Mouse (Mus musculus) Patski (cell line): Measurements from ENCODE around the gene Mta3. TPM values are rescaled to one million over a fixed set of nuclear protein-coding genes. Genes with fewer than 3 reads are reported as not detected.

Source experiments
- ATAC-seq: fragments of 100-300 bp; one replicate; pipeline ENCODE4 v1.8.0; 2021
- CTCF ChIA-PET: fragments of 350-600 bp; sonication (Branson Sonifier 250); formaldehyde crosslinking; loops from one replicate; lab custom pipeline; 2022; ENCODE audit warnings: inconsistent platforms; lab: Charles Lee
- POLR2A ChIA-PET: fragments of 350-600 bp; sonication (Branson Sonifier 250); formaldehyde crosslinking; loops from one replicate; lab custom pipeline; 2022; ENCODE audit warnings: antibody characterized with exemption, inconsistent platforms; lab: Charles Lee
- DNase-seq: peaks from one replicate; pipeline ENCODE4 v3.0.0-alpha.2; 2011; ENCODE audit warnings: low read depth, low spot score
- H3K27me3 ChIP-seq: fragments of 371-371 bp; one replicate; pipeline ENCODE4 v1.5.1; 2021
- CTCF ChIP-seq: fragments of 100-300 bp; IDR thresholded peaks from one replicate; pipeline ENCODE4 v1.5.1; 2021
- in situ Hi-C: fragments of 300-500 bp; cut with MboI; formaldehyde crosslinking; loops from 3 replicates; pipeline ENCODE4 v1.11.1; 2018; ENCODE audit warnings: low pct_unique_long_range_greater_than_20kb, mixed read lengths
- polyA plus RNA-seq: library from polyadenylated mRNA; unstranded; gene quantifications from one replicate; pipeline ENCODE4 v1.2.3, GENCODE M21; 2021

The Mta3 gene
- polyA plus RNA-seq, result 50.7 TPM

DNA sequence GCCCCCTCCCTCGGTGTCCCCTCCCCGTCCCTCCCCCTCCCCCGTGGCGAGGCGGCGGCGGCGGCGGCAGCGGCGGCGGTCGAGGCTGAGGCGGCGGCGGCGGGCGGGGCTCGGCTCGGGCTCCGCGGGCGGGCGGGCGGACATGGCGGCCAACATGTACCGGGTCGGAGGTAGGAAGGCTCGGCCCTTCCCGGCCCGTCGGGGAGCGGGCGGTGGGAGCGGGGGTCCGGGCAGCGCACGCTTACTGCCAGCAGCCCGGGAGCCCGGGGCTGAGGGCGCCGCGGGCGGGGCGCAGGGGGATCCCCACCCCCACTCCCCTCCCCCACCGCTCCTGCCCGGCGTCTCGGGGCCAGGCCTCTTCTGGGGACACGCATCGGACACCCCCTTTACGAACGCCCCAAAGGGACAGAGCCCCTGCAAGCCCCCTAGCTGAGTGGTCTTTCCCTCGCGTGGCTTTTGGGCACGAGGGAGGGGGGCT lies at the start of gene Mta3:
Gene Mta3 (plus strand): TSS at position 48 of the 478 bp plus-strand sequence.
- ATAC-seq (peak; percentile 51), DNase-seq (no peak)
- no peaks in the 10 kb centered on the region for H3K27me3 ChIP-seq
- ChIA-PET CTCF (no interaction called here), POLR2A (interaction anchor here (0.6 to 0.9 kb wide), 3 partner anchors 28 to 194 kb away, joined by 3 to 5 read pairs (median 3); no protein-coding TSS in a partner anchor)
- in situ Hi-C loops, result no loop called here
- no peak for TF ChIP-seq CTCF

DNA sequence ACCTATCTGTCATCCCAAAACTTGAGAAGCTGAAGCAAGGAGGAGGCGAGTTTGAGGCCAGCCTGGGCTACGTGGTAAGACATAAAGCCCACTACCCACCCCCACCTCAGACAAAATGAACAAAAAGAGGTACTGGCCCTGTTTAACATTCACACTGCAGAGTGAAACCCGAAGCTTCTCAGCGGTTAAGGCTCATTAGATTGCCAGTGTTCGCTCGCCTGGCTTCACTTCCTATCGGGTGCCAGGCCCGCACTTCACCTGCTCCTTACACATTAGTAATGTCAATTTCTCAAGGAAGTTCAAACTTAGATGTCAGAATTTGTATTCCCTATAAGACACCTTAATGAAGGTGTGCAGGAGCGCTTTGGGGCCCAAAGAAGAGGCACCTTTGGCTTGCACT lies 48.6 kb upstream of the Mta3 start:
- in situ Hi-C loops, result no loop called here
- no peak for ATAC-seq
- ChIA-PET CTCF (interaction anchor here (1.1 kb wide), 1 partner anchor 11 kb away, joined by 3 read pairs; no protein-coding TSS in a partner anchor), POLR2A (no interaction called here)
- no peak for DNase-seq
- H3K27me3 ChIP-seq, result no peaks in the 10 kb centered on the region
- TF ChIP-seq CTCF, result no peak

DNA sequence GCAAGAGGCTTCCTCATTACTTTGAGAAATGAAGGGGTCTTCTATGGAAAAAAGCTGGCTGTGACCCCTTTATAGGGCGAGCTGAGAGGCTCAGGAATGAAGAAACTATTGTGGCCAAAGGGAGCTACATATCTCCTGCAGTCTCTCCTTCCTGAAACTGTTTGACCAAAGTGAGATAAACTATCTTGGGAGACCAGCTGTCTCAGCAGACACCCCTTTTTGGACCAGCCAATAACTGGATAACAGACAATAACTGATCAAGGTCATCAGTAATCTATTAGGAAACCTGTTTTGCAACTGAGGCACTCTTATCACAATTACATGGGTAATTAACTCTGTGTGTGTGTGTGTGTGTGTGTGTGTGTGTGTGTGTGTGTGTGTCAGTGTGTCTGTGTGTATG lies 47.0 kb upstream of the Mta3 start:
- CTCF ChIA-PET, result no interaction called here
- TF ChIP-seq CTCF, result no peak
- DNase-seq (no peak), ATAC-seq (no peak)
- in situ Hi-C loops, result no loop called here
- no peaks in the 10 kb centered on the region for H3K27me3 ChIP-seq
- POLR2A ChIA-PET, result interaction anchor here (0.6 kb wide), 1 partner anchor 76 kb away, joined by 3 read pairs; no protein-coding TSS in a partner anchor

DNA sequence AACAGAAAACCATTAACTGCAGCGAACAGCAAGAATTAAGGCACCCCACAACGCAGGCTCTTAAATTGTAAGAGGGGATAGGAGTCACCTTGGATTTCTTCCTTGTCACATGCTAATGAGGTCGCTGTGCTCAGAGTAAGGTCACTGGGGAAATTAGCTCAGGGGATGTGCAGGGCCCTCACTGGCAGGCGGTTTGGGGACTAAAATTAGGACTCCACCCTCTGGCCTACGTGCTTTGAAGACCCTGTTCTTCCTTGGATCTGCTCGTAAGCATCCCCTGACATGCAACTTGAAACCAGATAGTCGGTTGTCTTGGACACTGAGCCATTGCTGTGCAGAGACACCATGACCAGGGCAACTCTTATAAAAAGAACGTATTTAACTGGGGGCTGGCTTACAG lies 41.2 kb upstream of the Mta3 start:
- in situ Hi-C loops, result no loop called here
- H3K27me3 ChIP-seq, result no peaks in the 10 kb centered on the region
- no peak for TF ChIP-seq CTCF
- ATAC-seq (no peak), DNase-seq (no peak)
- ChIA-PET CTCF (no interaction called here), POLR2A (no interaction called here)

DNA sequence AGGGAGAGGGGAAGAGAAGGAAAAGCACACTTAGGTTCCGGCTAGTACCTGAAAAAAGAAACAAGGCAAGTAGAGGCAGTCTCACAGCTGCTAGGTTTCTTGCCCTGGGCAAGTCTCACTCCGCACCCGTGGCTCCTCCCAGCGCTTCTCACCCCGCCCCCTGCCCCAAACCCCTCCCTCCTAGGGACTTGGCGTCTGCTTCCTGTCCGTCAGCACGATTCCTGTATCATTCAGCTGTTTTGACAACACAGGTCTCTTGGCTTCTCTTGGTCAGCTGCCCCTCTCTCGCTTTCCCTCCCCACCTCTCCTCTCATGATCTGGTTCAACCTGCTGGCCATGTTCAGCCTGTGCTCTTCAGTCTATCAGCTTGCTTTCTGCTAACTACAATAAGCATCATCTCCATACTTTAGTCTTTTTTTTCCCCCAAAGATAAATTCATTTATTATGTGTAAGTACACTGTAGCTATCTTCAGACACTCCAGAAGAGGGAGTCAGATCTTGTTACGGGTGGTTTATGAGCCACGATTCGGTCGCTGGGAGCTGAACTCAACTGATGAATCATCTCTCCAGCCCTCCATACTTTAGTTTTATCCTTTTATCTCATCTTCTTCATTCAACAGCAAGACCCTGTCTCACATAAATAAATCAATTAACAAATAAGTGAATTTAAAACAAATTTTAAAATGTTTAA lies 39.2 kb upstream of the Mta3 start:
- no peak for ATAC-seq
- no peaks in the 10 kb centered on the region for H3K27me3 ChIP-seq
- TF ChIP-seq CTCF, result peak; percentile 15
- ChIA-PET POLR2A (no interaction called here), CTCF (no interaction called here)
- no peak for DNase-seq
- in situ Hi-C loops, result no loop called here

DNA sequence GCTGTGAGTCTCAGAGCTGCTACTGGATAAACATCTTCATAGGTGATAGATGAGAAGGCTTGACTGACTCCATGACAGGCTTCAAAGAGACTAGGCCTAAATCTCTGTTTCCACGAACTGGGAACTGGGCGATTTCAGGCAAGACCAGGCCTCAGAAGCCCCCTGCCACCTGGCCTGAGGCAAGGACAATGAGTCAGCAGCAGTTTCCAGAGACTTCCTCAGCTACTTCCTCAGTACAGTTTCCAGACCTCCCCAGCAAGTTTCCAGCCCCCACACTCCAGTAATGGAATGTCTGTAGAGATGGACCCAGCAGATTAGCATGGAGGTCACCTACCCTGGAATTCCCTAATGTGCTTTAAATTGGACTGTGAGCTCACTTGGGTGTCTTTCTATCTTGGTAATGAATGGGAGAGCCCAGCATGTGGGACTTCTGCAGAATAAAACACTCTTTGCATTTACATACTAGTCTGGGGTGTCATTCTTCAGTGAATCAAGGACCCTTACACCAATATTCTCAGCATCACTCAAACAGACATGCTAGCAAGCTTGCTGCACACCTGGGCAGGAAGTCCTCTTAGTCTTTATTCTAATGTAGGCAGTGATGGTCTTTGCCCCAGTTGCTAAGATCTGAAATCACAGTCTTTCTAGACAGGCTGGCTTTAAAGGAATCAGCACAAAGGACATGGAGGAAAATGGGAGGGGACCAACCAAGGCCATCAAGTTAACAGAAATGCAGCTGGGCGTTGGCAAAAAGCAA lies 37.9 kb upstream of the Mta3 start:
- ATAC-seq, result no peak
- no peak for DNase-seq
- ChIA-PET POLR2A (interaction anchor here (0.6 kb wide), 1 partner anchor 69 kb away, joined by 3 read pairs; no protein-coding TSS in a partner anchor), CTCF (no interaction called here)
- no peak for TF ChIP-seq CTCF
- no peaks in the 10 kb centered on the region for H3K27me3 ChIP-seq
- in situ Hi-C loops, result no loop called here

DNA sequence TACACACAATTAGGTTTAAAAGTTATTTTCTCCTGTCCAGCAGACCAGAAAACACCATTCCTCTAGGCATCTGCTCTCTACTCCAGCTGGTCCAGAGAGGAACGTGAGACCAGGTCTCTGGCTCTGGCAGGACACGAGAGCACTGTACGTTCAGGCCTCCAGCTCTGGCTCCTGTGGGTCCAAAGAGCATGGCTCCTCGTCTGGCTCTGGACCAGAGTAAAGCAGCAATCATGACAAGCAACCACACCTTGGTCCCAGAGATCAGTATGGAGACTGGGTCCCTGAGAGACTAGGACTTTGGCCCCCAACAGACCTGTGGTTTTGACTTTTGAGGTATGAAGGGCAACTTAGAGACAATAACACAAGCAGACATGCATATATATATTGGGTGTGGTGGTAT lies 33.3 kb upstream of the Mta3 start:
- POLR2A ChIA-PET, result no interaction called here
- ATAC-seq, result no peak

DNA sequence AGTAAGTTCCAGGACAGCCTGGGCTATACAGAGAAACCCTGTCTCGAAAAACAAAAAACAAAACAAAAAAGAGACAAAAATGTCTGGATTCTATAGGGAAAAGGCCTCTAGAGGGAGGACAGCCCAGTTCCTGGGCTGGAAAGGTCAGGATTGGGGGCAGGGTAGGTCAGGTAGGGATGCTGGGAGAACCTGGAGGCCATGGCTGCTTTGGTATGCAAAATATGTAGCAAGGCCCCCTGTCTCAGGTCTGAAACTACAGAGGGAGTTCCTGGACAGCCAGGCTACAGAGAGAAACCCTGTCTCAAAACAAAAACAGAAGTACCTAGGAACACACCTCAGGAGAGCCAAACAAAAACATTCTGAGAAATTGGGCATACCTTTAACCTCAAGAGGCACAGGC lies 28.6 kb upstream of the Mta3 start:
- no peak for DNase-seq
- H3K27me3 ChIP-seq, result no peaks in the 10 kb centered on the region
- POLR2A ChIA-PET, result interaction anchor here (0.6 kb wide), 1 partner anchor 219 kb away, joined by 3 read pairs; no protein-coding TSS in a partner anchor
- ATAC-seq, result no peak
- CTCF ChIA-PET, result no interaction called here
- TF ChIP-seq CTCF, result no peak
- in situ Hi-C loops, result no loop called here

More for the DNA sequence above, 33.3 kb upstream of the Mta3 start:
- H3K27me3 ChIP-seq, result no peaks in the 10 kb centered on the region
- no peak for TF ChIP-seq CTCF
- CTCF ChIA-PET, result no interaction called here
- DNase-seq, result no peak
- in situ Hi-C loops, result no loop called here

DNA sequence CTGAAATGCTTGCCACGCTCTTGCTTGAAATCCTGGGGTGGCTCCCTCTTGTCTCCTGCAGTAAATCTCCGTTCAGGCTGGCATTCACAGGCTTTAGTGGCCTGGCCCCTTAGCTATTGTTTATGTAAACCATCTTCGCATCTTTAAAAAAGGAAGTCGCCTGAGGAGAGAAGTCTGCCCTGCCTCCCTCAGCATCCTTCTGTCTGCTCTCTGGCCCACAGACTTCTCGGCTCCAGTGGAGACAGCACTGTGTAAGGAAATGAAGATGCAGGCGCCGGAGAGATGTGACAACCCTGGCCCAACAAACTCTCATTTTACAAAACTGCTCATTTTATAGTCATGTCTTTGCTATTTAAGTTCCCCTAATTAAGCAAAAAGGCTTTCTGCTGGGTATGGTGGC lies 24.0 kb upstream of the Mta3 start:
- ATAC-seq (no peak), DNase-seq (no peak)
- ChIA-PET CTCF (no interaction called here), POLR2A (no interaction called here)
- in situ Hi-C loops, result no loop called here
- no peak for TF ChIP-seq CTCF
- H3K27me3 ChIP-seq, result no peaks in the 10 kb centered on the region

DNA sequence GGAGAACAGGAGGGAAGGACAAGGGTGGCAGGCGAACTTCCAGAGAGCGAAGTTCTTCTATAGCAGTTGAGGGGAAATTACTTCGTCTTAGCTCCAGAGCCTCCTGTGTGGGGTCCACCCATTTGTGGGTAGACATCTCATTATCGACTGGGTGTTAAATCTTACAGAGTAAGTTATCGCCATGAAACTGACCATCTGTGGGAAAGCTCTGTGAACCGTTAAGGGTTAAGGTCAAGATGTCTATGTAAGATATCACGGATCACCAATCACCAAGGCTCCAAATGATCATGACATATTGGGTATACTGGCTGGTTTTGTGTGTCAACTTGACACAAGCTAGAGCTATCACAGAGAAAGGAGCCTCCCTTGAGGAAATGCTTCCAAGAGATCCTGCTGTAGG lies 21.5 kb upstream of the Mta3 start:
- POLR2A ChIA-PET, result interaction anchor here (0.6 kb wide), 1 partner anchor 24 kb away, joined by 3 read pairs; no protein-coding TSS in a partner anchor
- in situ Hi-C loops, result no loop called here

DNA sequence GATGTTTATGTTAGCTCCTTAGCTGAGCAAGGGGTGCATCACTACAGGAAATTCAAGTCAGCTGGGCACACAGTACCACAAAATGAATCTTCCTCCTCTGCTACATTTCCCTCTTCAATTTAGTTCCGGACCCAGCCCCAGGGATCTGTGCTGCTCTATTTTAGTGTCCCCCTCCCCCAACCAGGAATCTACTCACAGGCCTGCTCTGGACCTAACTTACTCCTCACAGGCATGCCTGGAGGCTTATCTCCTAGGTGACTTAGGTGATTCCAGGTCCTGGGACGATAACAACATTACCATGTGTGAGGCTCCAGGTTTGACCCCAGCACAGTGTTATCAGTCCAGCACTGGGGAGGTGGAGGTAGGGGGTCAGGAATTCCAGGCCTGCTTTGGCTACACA lies 15.5 kb upstream of the Mta3 start:
- CTCF ChIA-PET, result no interaction called here
- no peaks in the 10 kb centered on the region for H3K27me3 ChIP-seq
- DNase-seq (no peak), ATAC-seq (no peak)
- POLR2A ChIA-PET, result no interaction called here
- TF ChIP-seq CTCF, result no peak
- in situ Hi-C loops, result no loop called here

More for the DNA sequence above, 21.5 kb upstream of the Mta3 start:
- TF ChIP-seq CTCF, result no peak
- DNase-seq, result no peak
- ATAC-seq, result no peak
- H3K27me3 ChIP-seq, result no peaks in the 10 kb centered on the region
- CTCF ChIA-PET, result no interaction called here
